Mouse (Mus musculus): ENCODE results near the gene Ifitm6. TPM values are rescaled to one million over a fixed set of nuclear protein-coding genes. Genes with fewer than 3 reads are reported as not detected.

The Ifitm6 gene
- 4.0 and 7.5 TPM in 2 replicates for polyA plus RNA-seq (2015; fragmentation: Nextera tagmentation; extraction: Ambion mirVana)

GRCm38 (mm10) chr7:141017824-141018223 is at the start of gene Ifitm6:
Gene Ifitm6 (minus strand): TSS chr7:141017924.

DNA sequence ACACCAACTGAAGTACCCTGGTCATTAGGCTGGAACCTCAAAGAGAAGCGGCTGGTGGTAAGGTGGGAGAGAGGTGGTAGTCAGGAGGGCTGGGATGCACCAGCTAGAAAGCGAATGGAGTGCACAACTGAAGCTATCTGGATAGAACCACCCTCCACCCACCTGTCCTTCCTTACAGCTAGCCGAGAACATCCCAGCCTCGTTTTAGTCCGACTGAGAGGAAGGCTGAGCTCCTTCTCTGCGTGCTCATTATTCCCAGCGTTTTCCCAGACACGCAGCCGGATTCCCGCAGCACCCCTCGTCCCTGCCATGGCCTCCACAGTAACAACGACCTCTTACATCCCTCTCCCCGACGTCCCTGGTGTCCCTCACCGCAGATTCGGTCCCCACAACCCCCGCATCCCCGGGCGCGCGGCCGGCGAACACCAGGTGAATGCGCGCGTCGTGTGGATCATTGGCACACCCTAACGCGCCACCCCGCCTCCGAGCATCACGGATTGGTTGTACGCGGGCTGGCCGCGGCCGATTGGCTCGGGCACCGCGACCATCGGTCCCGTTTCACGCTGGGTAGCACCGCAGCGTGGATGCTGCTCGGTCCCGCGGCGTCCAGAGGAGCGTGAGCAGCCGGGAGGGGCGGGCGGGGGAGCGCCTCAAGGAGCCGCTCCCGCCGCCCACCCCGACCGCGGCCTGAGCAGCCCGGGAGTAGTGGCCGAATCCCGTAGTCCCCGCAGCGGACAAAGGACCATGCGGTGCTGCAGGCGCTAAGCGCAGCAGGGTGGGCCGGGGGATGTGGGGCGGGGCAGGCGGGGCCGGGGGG is 42.9 kb upstream of the Ifitm6 start, which contains the start of gene B4galnt4:
B4galnt4 (plus strand) TSS at position 679 of the 817 bp plus-strand sequence.

DNA sequence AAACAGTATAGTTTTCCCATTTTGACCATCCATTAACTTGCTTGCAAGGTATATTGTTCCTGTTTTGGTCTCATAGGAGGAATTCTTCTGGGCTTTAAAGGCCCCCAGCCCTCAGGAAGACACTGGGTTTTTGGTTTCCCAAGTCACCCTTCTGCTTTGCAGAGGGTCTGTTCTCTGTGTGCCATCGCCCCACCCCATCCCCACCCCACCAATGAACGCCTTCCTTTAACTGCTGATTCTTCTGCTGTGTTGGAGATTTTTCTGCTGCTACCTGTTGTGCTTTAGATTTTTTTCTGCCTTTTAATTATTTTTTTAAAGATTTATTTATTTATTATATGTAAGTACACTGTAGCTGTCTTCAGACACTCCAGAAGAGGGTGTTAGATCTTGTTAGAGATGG is 11.1 kb upstream of the Ifitm6 start, which contains the start of gene Gm17387:
Gm17387 (plus strand) TSS at position 301 of the 400 bp plus-strand sequence.

DNA sequence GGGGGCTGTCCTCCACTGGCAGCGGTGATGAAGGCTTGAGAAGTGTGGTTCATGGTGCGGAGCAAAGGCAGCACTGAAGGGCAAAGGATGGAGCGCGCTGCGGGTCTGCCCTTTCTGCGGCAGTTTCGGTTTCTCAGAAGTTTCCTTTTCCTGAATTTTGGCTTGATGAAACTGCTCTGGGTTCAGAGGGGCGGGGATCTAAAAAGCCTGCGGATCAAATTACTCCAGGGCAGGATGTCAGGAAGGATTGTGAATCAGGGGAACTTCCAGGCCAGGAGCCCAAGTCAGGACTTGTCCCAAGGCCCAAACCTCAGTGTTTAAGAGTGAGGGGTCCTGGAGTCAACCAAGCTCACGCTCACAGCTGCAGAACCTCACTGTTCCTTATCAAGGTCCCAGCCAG is 7.1 kb downstream of the Ifitm6 start, which contains the start of gene Ifitm3:
Ifitm3 (minus strand) TSS at position 178 of the 400 bp plus-strand sequence.

DNA sequence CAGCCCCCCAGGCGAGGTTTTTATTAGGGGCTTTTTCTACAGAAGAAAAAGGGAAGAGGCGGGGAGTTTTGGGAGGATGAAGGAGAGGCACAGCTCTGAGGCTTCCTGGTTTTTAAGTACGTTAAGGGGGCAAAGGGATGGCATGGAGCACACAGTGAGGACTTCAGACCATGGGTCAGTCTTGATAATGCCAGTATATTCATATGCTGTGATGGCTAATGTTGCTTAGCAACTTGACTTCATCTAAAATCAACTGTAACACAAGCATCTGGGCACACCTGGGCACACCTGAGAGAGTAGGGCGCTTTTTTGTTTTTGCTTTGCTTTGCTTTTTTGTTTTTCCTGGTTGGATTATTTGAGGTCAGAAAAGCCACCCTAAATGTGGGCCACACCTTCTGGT is 50.8 kb downstream of the Ifitm6 start, which contains the start of gene Ifitm1:
Ifitm1 (plus strand) TSS at position 301 of the 400 bp plus-strand sequence.

Other genes starting within 250 kb of the Ifitm6 start
- 0.12 and 0.17 TPM in 2 replicates for gene Syce1, start 230.1 kb downstream of the Ifitm6 start, polyA plus RNA-seq (2015; fragmentation: Nextera tagmentation; extraction: Ambion mirVana)
- gene Zfp941, start 195.7 kb downstream of the Ifitm6 start, polyA plus RNA-seq (2015; fragmentation: Nextera tagmentation; extraction: Ambion mirVana), result 5.0 and 6.4 TPM in 2 replicates
- 7.2 and 14.5 TPM in 2 replicates for gene Urah, start 182.9 kb downstream of the Ifitm6 start, polyA plus RNA-seq (2015; fragmentation: Nextera tagmentation; extraction: Ambion mirVana)
- 0.52 TPM in 1 of 2 replicates, not detected in the other for gene Scgb1c1, start 172.4 kb downstream of the Ifitm6 start, polyA plus RNA-seq (2015; fragmentation: Nextera tagmentation; extraction: Ambion mirVana)
- gene Odf3, start 170.1 kb downstream of the Ifitm6 start, polyA plus RNA-seq (2015; fragmentation: Nextera tagmentation; extraction: Ambion mirVana), result 0.22 and 0.55 TPM in 2 replicates
- gene Gm45785, start 161.6 kb downstream of the Ifitm6 start, polyA plus RNA-seq (2015; fragmentation: Nextera tagmentation; extraction: Ambion mirVana), result 0.25 TPM in 1 of 2 replicates, not detected in the other
- gene Ric8a, start 161.0 kb downstream of the Ifitm6 start, polyA plus RNA-seq (2015; fragmentation: Nextera tagmentation; extraction: Ambion mirVana), result 62.1 and 64.0 TPM in 2 replicates
- 82.4 and 86.6 TPM in 2 replicates for gene Bet1l, start 160.3 kb downstream of the Ifitm6 start, polyA plus RNA-seq (2015; fragmentation: Nextera tagmentation; extraction: Ambion mirVana)
- gene Psmd13, start 136.0 kb downstream of the Ifitm6 start, polyA plus RNA-seq (2015; fragmentation: Nextera tagmentation; extraction: Ambion mirVana), result 197 and 202 TPM in 2 replicates
- gene Sirt3, start 135.6 kb downstream of the Ifitm6 start, polyA plus RNA-seq (2015; fragmentation: Nextera tagmentation; extraction: Ambion mirVana), result 41.8 and 43.2 TPM in 2 replicates
- gene Cox8b, start 117.5 kb downstream of the Ifitm6 start, polyA plus RNA-seq (2015; fragmentation: Nextera tagmentation; extraction: Ambion mirVana), result 9.3 and 12.2 TPM in 2 replicates
- 2.6 and 3.3 TPM in 2 replicates for gene Nlrp6, start 97.0 kb downstream of the Ifitm6 start, polyA plus RNA-seq (2015; fragmentation: Nextera tagmentation; extraction: Ambion mirVana)
- 19.7 and 28.7 TPM in 2 replicates for gene Pgghg, start 76.5 kb downstream of the Ifitm6 start, polyA plus RNA-seq (2015; fragmentation: Nextera tagmentation; extraction: Ambion mirVana)
- 1.3 and 2.1 TPM in 2 replicates for gene Ifitm5, start 67.6 kb downstream of the Ifitm6 start, polyA plus RNA-seq (2015; fragmentation: Nextera tagmentation; extraction: Ambion mirVana)
- gene Gm45717, start 62.0 kb downstream of the Ifitm6 start, polyA plus RNA-seq (2015; fragmentation: Nextera tagmentation; extraction: Ambion mirVana), result 0.72 and 0.97 TPM in 2 replicates
- 1,477 and 1,600 TPM in 2 replicates for gene Ifitm2, start 61.9 kb downstream of the Ifitm6 start, polyA plus RNA-seq (2015; fragmentation: Nextera tagmentation; extraction: Ambion mirVana)
- gene Ifitm1, start 50.7 kb downstream of the Ifitm6 start, polyA plus RNA-seq (2015; fragmentation: Nextera tagmentation; extraction: Ambion mirVana), result 61.4 and 162 TPM in 2 replicates
- 482 and 553 TPM in 2 replicates for gene Ifitm3, start 7.2 kb downstream of the Ifitm6 start, polyA plus RNA-seq (2015; fragmentation: Nextera tagmentation; extraction: Ambion mirVana)
- gene Gm17387, start 11.2 kb upstream of the Ifitm6 start, polyA plus RNA-seq (2015; fragmentation: Nextera tagmentation; extraction: Ambion mirVana), result not detected in 2 replicates
- gene B4galnt4, start 43.2 kb upstream of the Ifitm6 start, polyA plus RNA-seq (2015; fragmentation: Nextera tagmentation; extraction: Ambion mirVana), result 5.1 and 7.9 TPM in 2 replicates
- gene Pkp3, start 60.3 kb upstream of the Ifitm6 start, polyA plus RNA-seq (2015; fragmentation: Nextera tagmentation; extraction: Ambion mirVana), result 1.1 and 2.5 TPM in 2 replicates
- gene Sigirr, start 82.6 kb upstream of the Ifitm6 start, polyA plus RNA-seq (2015; fragmentation: Nextera tagmentation; extraction: Ambion mirVana), result 2.7 and 4.5 TPM in 2 replicates
- gene Ano9, start 99.9 kb upstream of the Ifitm6 start, polyA plus RNA-seq (2015; fragmentation: Nextera tagmentation; extraction: Ambion mirVana), result 0.66 and 1.0 TPM in 2 replicates
- 40.8 and 60.7 TPM in 2 replicates for gene Ptdss2, start 104.5 kb upstream of the Ifitm6 start, polyA plus RNA-seq (2015; fragmentation: Nextera tagmentation; extraction: Ambion mirVana)
- 184 and 236 TPM in 2 replicates for gene Rnh1, start 154.9 kb upstream of the Ifitm6 start, polyA plus RNA-seq (2015; fragmentation: Nextera tagmentation; extraction: Ambion mirVana)
- gene Hras, start 176.1 kb upstream of the Ifitm6 start, polyA plus RNA-seq (2015; fragmentation: Nextera tagmentation; extraction: Ambion mirVana), result 75.5 and 78.9 TPM in 2 replicates
- 3.9 and 6.0 TPM in 2 replicates for gene Lrrc56, start 176.2 kb upstream of the Ifitm6 start, polyA plus RNA-seq (2015; fragmentation: Nextera tagmentation; extraction: Ambion mirVana)
- 0.32 and 1.2 TPM in 2 replicates for gene Lmntd2, start 196.2 kb upstream of the Ifitm6 start, polyA plus RNA-seq (2015; fragmentation: Nextera tagmentation; extraction: Ambion mirVana)
- 16.4 and 24.5 TPM in 2 replicates for gene Rassf7, start 197.9 kb upstream of the Ifitm6 start, polyA plus RNA-seq (2015; fragmentation: Nextera tagmentation; extraction: Ambion mirVana)
- gene Phrf1, start 210.9 kb upstream of the Ifitm6 start, polyA plus RNA-seq (2015; fragmentation: Nextera tagmentation; extraction: Ambion mirVana), result 17.0 and 25.2 TPM in 2 replicates
- gene Irf7, start 248.6 kb upstream of the Ifitm6 start, polyA plus RNA-seq (2015; fragmentation: Nextera tagmentation; extraction: Ambion mirVana), result 17.1 and 28.5 TPM in 2 replicates